25 mouse cellular contexts compared by ENCODE assay signal in genomic region chr7:96678236-96678635, GRCm38 (mm10).
"Had no signal": no experiment of that assay in that cellular context is flagged by ENCODE, and none has a peak within 500 bp of the region (broad histone marks: within the 10 kb centered on the region; RNA-seq: fewer than 3 reads in every experiment).

No protein-coding gene starts in this region.

- H3K4me3 ChIP-seq: gastrocnemius, adult 2 months; heart, embryonic 10.5 days; heart, embryonic 12.5 days; hindbrain, embryonic 10.5 days; hindbrain, embryonic 13.5 days; hindbrain, embryonic 15.5 days; limb, embryonic 10.5 days; limb, embryonic 12.5 days; liver, embryonic 13.5 days had no signal

- H3K4me1 ChIP-seq: liver, embryonic 13.5 days had no signal

- H3K9ac ChIP-seq: heart, embryonic 12.5 days; hindbrain, embryonic 13.5 days; hindbrain, embryonic 15.5 days; limb, embryonic 12.5 days; liver, embryonic 13.5 days had no signal

- DNase-seq: gastrocnemius, adult 2 months; gastrocnemius, postnatal 10 days; gastrocnemius, postnatal 25 days; heart, adult 18-20 months; heart, postnatal 10 days; heart, postnatal 4 days; kidney, adult 11 months; kidney, adult 2 months; kidney, adult 9 months; kidney, postnatal 10 days; kidney, postnatal 25 days; kidney, postnatal 4 days; layer of hippocampus, adult 9-11 months; liver; liver, embryonic 13.5 days had no signal

- H3K27me3 ChIP-seq: hindbrain, embryonic 13.5 days; liver, embryonic 13.5 days had no signal

- H3K9me3 ChIP-seq: heart, embryonic 10.5 days; heart, embryonic 12.5 days; hindbrain, embryonic 10.5 days; hindbrain, embryonic 13.5 days; hindbrain, embryonic 15.5 days; limb, embryonic 10.5 days; limb, embryonic 12.5 days; liver, embryonic 13.5 days had no signal

- H3K36me3 ChIP-seq: heart, embryonic 10.5 days; heart, embryonic 12.5 days; hindbrain, embryonic 10.5 days; hindbrain, embryonic 13.5 days; hindbrain, embryonic 15.5 days; limb, embryonic 12.5 days; liver, embryonic 13.5 days had no signal

- H3K27ac ChIP-seq: gastrocnemius, adult 2 months; heart, embryonic 10.5 days; hindbrain, embryonic 10.5 days; hindbrain, embryonic 13.5 days; hindbrain, embryonic 15.5 days; hindbrain, postnatal 0 days; limb, embryonic 10.5 days; limb, embryonic 12.5 days; liver, embryonic 13.5 days had no signal

- ATAC-seq: hindbrain, postnatal 0 days; intestine, embryonic 16.5 days had no signal

- H3K4me2 ChIP-seq: heart, embryonic 12.5 days; hindbrain, embryonic 13.5 days; hindbrain, embryonic 15.5 days; limb, embryonic 12.5 days; liver, embryonic 11.5 days; liver, embryonic 13.5 days had no signal
